Mouse (Mus musculus) liver, embryonic 13.5 days (tissue): ENCODE measurements around the gene Ntsr1. TPM values are rescaled to one million over a fixed set of nuclear protein-coding genes. Genes with fewer than 3 reads are reported as not detected.

Experiments
- ATAC-seq: fragments of 200-750 bp; cut with Nextera tagmentation; 2 replicates; pipeline ENCODE4 v1.8.0; 2017; ENCODE audit warnings: low read depth, mild to moderate bottlenecking, moderate number of reproducible peaks, moderate library complexity
- DNase-seq: peaks from one replicate; pipeline ENCODE4 v3.0.0; 2022
- H3K27ac ChIP-seq: fragments of 300-500 bp; sonication (generic); 2 replicates; pipeline ENCODE4 v1.5.1; 2015; ENCODE audit warnings: moderate library complexity, mild to moderate bottlenecking, inconsistent platforms
- H3K27me3 ChIP-seq: fragments of 300-500 bp; sonication (generic); 2 replicates; pipeline ENCODE4 v1.6.1; 2015; ENCODE audit warnings: mild to moderate bottlenecking, inconsistent platforms
- H3K36me3 ChIP-seq: fragments of 300-500 bp; sonication (generic); 2 replicates; pipeline ENCODE4 v1.6.1; 2015; ENCODE audit warnings: mild to moderate bottlenecking, inconsistent platforms
- H3K4me1 ChIP-seq: fragments of 300-500 bp; sonication (generic); replicated peaks from 2 replicates; pipeline ENCODE4 v1.6.1; 2015; ENCODE audit warnings: inconsistent platforms
- H3K4me2 ChIP-seq: fragments of 300-500 bp; sonication (generic); 2 replicates; pipeline ENCODE4 v1.6.1; 2015; ENCODE audit warnings: inconsistent platforms, mild to moderate bottlenecking, moderate library complexity
- H3K4me3 ChIP-seq: fragments of 300-500 bp; sonication (generic); replicated peaks from 2 replicates; pipeline ENCODE4 v1.5.1; 2015; ENCODE audit warnings: mild to moderate bottlenecking, inconsistent platforms
- H3K9ac ChIP-seq: fragments of 300-500 bp; sonication (generic); 2 replicates; pipeline ENCODE4 v1.6.1; 2015; ENCODE audit warnings: mild to moderate bottlenecking, inconsistent platforms
- H3K9me3 ChIP-seq: fragments of 300-500 bp; sonication (generic); replicated peaks from 2 replicates; pipeline ENCODE4 v1.6.1; 2016; ENCODE audit warnings: inconsistent platforms
- WGBS: fragments of 180-500 bp; shearing (Covaris S2); methylation state at CpG from one replicate; pipeline ENCODE4 v1.1.7; 2015; ENCODE audit not compliant: insufficient replicate concordance; 5-methylcytosine and 5-hydroxymethylcytosine counted together
- polyA plus RNA-seq: library from polyadenylated mRNA; unstranded; fragments of >200 nt; fragmentation: Nextera tagmentation; extraction: Ambion mirVana; gene quantifications from 2 replicates; pipeline ENCODE4 v1.2.1, GENCODE M21; 2015

Ntsr1 gene
- polyA plus RNA-seq, 1 experiment from 2014 or later: 0.08 TPM

GRCm38 (mm10) chr2:180508455-180509115 is 8.8 kb downstream of the Ntsr1 start:
- no peaks in the 10 kb centered on the region for H3K27me3 ChIP-seq
- no peak overlapping the region for H3K27ac ChIP-seq
- whole genome bisulfite sequencing: 72% methylated on average over 14 of the region's 14 CpGs
- H3K36me3 ChIP-seq: no peaks in the 10 kb centered on the region
- H3K4me2 ChIP-seq: no peak overlapping the region
- no peak for ATAC-seq
- H3K4me3 ChIP-seq: no peak overlapping the region
- no peak overlapping the region for H3K9ac ChIP-seq
- no peak for DNase-seq
- no peaks in the 10 kb centered on the region for H3K4me1 ChIP-seq
- no peaks in the 10 kb centered on the region for H3K9me3 ChIP-seq

DNA sequence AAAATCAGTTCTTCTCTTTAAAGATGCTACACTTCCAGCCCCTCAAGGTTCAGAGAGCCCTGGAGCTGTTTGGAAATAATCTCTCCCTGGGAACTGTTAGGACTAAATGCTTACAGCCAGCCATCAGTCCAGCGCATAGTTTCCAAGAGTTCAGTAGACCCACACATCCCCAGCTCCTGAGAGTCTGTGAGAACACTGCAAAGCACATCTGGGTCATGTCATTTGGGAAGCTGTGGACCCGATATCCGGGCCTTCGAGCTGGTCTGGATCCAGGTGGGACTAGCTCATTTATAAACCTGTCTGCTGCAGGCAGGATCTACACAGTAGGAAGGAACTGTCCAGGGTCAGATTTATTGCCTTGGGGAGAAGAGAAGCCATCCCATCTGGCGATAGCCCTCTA is 11.1 kb downstream of the Ntsr1 start:
- Histone ChIP-seq H3K27ac (no peak overlapping the region), H3K4me3 (no peak overlapping the region), H3K27me3 (no peaks in the 10 kb centered on the region), H3K36me3 (no peaks in the 10 kb centered on the region), H3K4me2 (no peak overlapping the region), H3K9ac (no peak overlapping the region), H3K9me3 (no peaks in the 10 kb centered on the region), H3K4me1 (no peaks in the 10 kb centered on the region)
- DNase-seq (no peak), ATAC-seq (no peak)
- WGBS: 54% methylated on average over 5 of the region's 5 CpGs

- ATAC-seq (no peak), DNase-seq (no peak)
- no peaks in the 10 kb centered on the region for H3K27me3 ChIP-seq
- H3K9ac ChIP-seq: no peak overlapping the region
- H3K27ac ChIP-seq: no peak overlapping the region
- no peak overlapping the region for H3K4me3 ChIP-seq
- H3K4me1 ChIP-seq: no peaks in the 10 kb centered on the region
- no peaks in the 10 kb centered on the region for H3K36me3 ChIP-seq
- no peak overlapping the region for H3K4me2 ChIP-seq
- no peaks in the 10 kb centered on the region for H3K9me3 ChIP-seq
- WGBS: 37% methylated on average over 13 of the region's 13 CpGs
Measured at GRCm38 (mm10) chr2:180511875-180512661, 12.3 kb downstream of the Ntsr1 start.

DNA sequence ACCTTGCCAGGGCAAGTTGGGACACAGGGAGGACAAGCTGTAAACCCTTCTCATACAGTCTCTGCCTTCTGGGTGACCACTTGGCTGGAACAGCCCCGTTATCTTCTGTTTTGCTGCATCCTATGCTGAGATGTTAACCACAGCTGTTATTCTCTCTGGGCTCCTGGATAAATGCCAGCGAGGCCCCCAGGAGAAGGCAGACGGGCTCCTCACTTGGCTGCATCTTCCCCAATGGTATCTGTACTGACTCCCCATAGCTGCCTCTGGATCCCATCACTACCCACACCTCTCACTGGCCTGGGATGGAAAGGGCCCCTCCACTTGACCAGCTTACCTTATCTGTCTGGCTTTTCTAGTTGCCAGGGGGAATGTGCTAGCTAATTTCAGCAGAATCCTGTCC is 13.2 kb downstream of the Ntsr1 start:
- H3K9me3 ChIP-seq: no peaks in the 10 kb centered on the region
- H3K36me3 ChIP-seq: no peaks in the 10 kb centered on the region
- H3K4me1 ChIP-seq: no peaks in the 10 kb centered on the region
- H3K4me2 ChIP-seq: no peak overlapping the region
- DNase-seq (no peak), ATAC-seq (no peak)
- no peak overlapping the region for H3K9ac ChIP-seq
- whole genome bisulfite sequencing: 67% methylated on average over 3 of the region's 3 CpGs
- H3K27ac ChIP-seq: no peak overlapping the region
- H3K27me3 ChIP-seq: no peaks in the 10 kb centered on the region
- H3K4me3 ChIP-seq: no peak overlapping the region

GRCm38 (mm10) chr2:180513835-180514234 is 14.1 kb downstream of the Ntsr1 start:
- Histone ChIP-seq H3K36me3 (no peaks in the 10 kb centered on the region), H3K4me3 (no peak overlapping the region), H3K4me1 (no peaks in the 10 kb centered on the region), H3K27me3 (no peaks in the 10 kb centered on the region), H3K4me2 (no peak overlapping the region), H3K9ac (no peak overlapping the region), H3K27ac (no peak overlapping the region), H3K9me3 (no peaks in the 10 kb centered on the region)
- DNase-seq: no peak
- no peak for ATAC-seq
- 46% methylated on average over 4 of the region's 4 CpGs for WGBS

- Histone ChIP-seq H3K4me3 (no peak overlapping the region), H3K4me1 (no peaks in the 10 kb centered on the region), H3K36me3 (no peaks in the 10 kb centered on the region), H3K27me3 (peaks cover 9% of the 10 kb centered on the region; the same call in 1 of the 2 replicates), H3K4me2 (no peak overlapping the region), H3K9ac (no peak overlapping the region), H3K9me3 (no peaks in the 10 kb centered on the region), H3K27ac (no peak overlapping the region)
- 52% methylated on average over 5 of the region's 5 CpGs for WGBS
- ATAC-seq (no peak), DNase-seq (no peak)
Measured at GRCm38 (mm10) chr2:180521437-180522221, 21.9 kb downstream of the Ntsr1 start.

- peaks cover 15% of the 10 kb centered on the region; the same call in 1 of the 2 replicates for H3K27me3 ChIP-seq
- no peak overlapping the region for H3K4me3 ChIP-seq
- H3K9me3 ChIP-seq: no peaks in the 10 kb centered on the region
- 36% methylated on average over 4 of the region's 4 CpGs for WGBS
- H3K9ac ChIP-seq: no peak overlapping the region
- DNase-seq (no peak), ATAC-seq (no peak)
- no peaks in the 10 kb centered on the region for H3K36me3 ChIP-seq
- no peaks in the 10 kb centered on the region for H3K4me1 ChIP-seq
- H3K27ac ChIP-seq: no peak overlapping the region
- no peak overlapping the region for H3K4me2 ChIP-seq
Measured at GRCm38 (mm10) chr2:180522825-180523224, 23.0 kb downstream of the Ntsr1 start.

DNA sequence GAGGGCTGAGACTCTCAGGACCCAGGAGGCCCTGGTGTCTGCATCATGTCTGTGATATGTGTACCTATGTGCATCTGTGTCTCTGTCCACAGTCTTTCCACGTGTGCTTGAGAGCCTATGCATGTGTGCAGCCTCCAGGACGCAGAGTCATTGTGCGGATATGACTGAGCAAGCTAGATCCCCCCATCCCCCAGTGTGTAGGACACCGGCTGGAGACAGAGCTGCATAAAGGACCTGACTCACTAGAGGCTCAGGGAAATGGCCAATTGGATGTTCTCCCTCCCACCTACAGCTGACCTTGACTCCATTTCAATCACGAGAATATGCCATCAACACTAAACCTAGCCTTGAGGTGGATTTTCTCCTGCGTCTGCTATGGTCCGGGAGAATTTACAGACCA is 27.7 kb downstream of the Ntsr1 start:
- peaks cover 20% of the 10 kb centered on the region; the same call in 1 of the 2 replicates for H3K27me3 ChIP-seq
- H3K27ac ChIP-seq: no peak overlapping the region
- 47% methylated on average over 7 of the region's 7 CpGs for WGBS
- no peaks in the 10 kb centered on the region for H3K36me3 ChIP-seq
- no peaks in the 10 kb centered on the region for H3K9me3 ChIP-seq
- H3K4me1 ChIP-seq: no peaks in the 10 kb centered on the region
- no peak for DNase-seq
- H3K4me3 ChIP-seq: no peak overlapping the region
- ATAC-seq: no peak
- H3K4me2 ChIP-seq: no peak overlapping the region
- H3K9ac ChIP-seq: no peak overlapping the region

GRCm38 (mm10) chr2:180527883-180528282 is 28.1 kb downstream of the Ntsr1 start:
- H3K36me3 ChIP-seq: no peaks in the 10 kb centered on the region
- 19% methylated on average over 8 of the region's 8 CpGs for WGBS
- H3K4me2 ChIP-seq: no peak overlapping the region
- H3K4me1 ChIP-seq: no peaks in the 10 kb centered on the region
- no peak overlapping the region for H3K9ac ChIP-seq
- peaks cover 20% of the 10 kb centered on the region; the same call in 1 of the 2 replicates for H3K27me3 ChIP-seq
- H3K9me3 ChIP-seq: no peaks in the 10 kb centered on the region
- no peak for ATAC-seq
- H3K27ac ChIP-seq: no peak overlapping the region
- no peak overlapping the region for H3K4me3 ChIP-seq
- DNase-seq: no peak

GRCm38 (mm10) chr2:180530130-180530529 is 30.4 kb downstream of the Ntsr1 start:
- ATAC-seq: no peak

DNA sequence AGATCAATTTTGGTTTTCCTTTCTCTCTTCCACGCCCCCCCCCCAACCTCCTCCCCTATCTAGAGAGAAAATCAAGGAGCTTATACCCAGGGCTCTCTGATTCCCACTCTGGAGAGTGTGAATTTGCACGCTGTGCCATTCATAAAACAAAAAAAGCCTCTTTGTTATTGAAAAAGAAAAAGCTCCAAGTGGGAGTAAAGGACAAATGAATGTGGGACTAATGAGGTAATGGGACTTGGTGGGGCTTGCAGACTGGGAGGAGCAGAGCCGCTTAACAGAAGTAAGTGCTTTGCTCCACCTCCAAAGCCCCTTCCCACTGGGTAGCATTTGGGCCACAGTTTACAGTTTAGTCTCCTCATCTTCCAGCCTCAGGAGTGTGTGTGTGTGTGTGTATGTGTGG is 30.8 kb downstream of the Ntsr1 start:
- H3K27ac ChIP-seq: no peak overlapping the region
- 31% methylated on average over 3 of the region's 3 CpGs for WGBS
- no peak for DNase-seq
- H3K4me3 ChIP-seq: no peak overlapping the region
- peaks cover 16% of the 10 kb centered on the region; the same call in 1 of the 2 replicates for H3K27me3 ChIP-seq
- no peak for ATAC-seq
- H3K36me3 ChIP-seq: no peaks in the 10 kb centered on the region
- no peaks in the 10 kb centered on the region for H3K4me1 ChIP-seq
- no peak overlapping the region for H3K9ac ChIP-seq
- H3K4me2 ChIP-seq: no peak overlapping the region
- no peaks in the 10 kb centered on the region for H3K9me3 ChIP-seq

More at GRCm38 (mm10) chr2:180530130-180530529, 30.4 kb downstream of the Ntsr1 start:
- H3K36me3 ChIP-seq: no peaks in the 10 kb centered on the region
- H3K9me3 ChIP-seq: no peaks in the 10 kb centered on the region
- no peak overlapping the region for H3K4me3 ChIP-seq
- H3K27ac ChIP-seq: no peak overlapping the region
- H3K4me1 ChIP-seq: no peaks in the 10 kb centered on the region
- WGBS: 21% methylated on average over 7 of the region's 7 CpGs
- DNase-seq: no peak
- H3K27me3 ChIP-seq: peaks cover 20% of the 10 kb centered on the region; the same call in 1 of the 2 replicates
- no peak overlapping the region for H3K9ac ChIP-seq
- H3K4me2 ChIP-seq: no peak overlapping the region
